Mouse (Mus musculus) hindbrain, embryonic 13.5 days (tissue): ENCODE data around the gene Itgb7. TPM values are rescaled to one million over a fixed set of nuclear protein-coding genes. Genes with fewer than 3 reads are reported as not detected.

Source experiments
- ATAC-seq: fragments of 200-750 bp; cut with Nextera tagmentation; 2 replicates; pipeline ENCODE4 v1.8.0; 2017; ENCODE audit warnings: moderate TSS enrichment; ENCODE audit not compliant: low FRiP score
- H3K27ac ChIP-seq: fragments of 300-500 bp; sonication (generic); 2 replicates; pipeline ENCODE4 v1.5.1; 2015; ENCODE audit warnings: inconsistent platforms, mild to moderate bottlenecking, moderate library complexity
- H3K27me3 ChIP-seq: fragments of 300-500 bp; sonication (generic); 2 replicates; pipeline ENCODE4 v1.6.1; 2015; ENCODE audit warnings: mild to moderate bottlenecking, inconsistent platforms
- H3K36me3 ChIP-seq: fragments of 300-500 bp; sonication (generic); 2 replicates; pipeline ENCODE4 v1.6.1; 2015; ENCODE audit warnings: mild to moderate bottlenecking, inconsistent platforms
- H3K4me1 ChIP-seq: fragments of 300-500 bp; sonication (generic); replicated peaks from 2 replicates; pipeline ENCODE4 v1.6.1; 2015; ENCODE audit warnings: inconsistent platforms
- H3K4me2 ChIP-seq: fragments of 300-500 bp; sonication (generic); 2 replicates; pipeline ENCODE4 v1.6.1; 2015; ENCODE audit warnings: inconsistent platforms, mild to moderate bottlenecking, moderate library complexity
- H3K4me3 ChIP-seq: fragments of 300-500 bp; sonication (generic); 2 replicates; pipeline ENCODE4 v1.5.1; 2015; ENCODE audit warnings: mild to moderate bottlenecking, inconsistent platforms
- H3K9ac ChIP-seq: fragments of 300-500 bp; sonication (generic); 2 replicates; pipeline ENCODE4 v1.6.1; 2015; ENCODE audit warnings: mild to moderate bottlenecking, inconsistent platforms
- H3K9me3 ChIP-seq: fragments of 300-500 bp; sonication (generic); 2 replicates; pipeline ENCODE4 v1.6.1; 2016; ENCODE audit warnings: inconsistent platforms
- WGBS: fragments of 180-500 bp; shearing (Covaris S2); methylation state at CpG from one replicate; pipeline ENCODE4 v1.1.7; 2015; 5-methylcytosine and 5-hydroxymethylcytosine counted together
- polyA plus RNA-seq: library from polyadenylated mRNA; unstranded; fragments of >200 nt; fragmentation: Nextera tagmentation; extraction: Ambion mirVana; gene quantifications from 2 replicates; pipeline ENCODE4 v1.2.1, GENCODE M21; 2015

The Itgb7 gene
- polyA plus RNA-seq, 1 experiment from 2014 or later: 0.45 TPM

GRCm38 (mm10) chr15:102258581-102259253 lies 27.0 kb upstream of the Itgb7 start:
- Histone ChIP-seq H3K27me3 (peaks cover 89% of the 10 kb centered on the region), H3K27ac (no peak overlapping the region)

GRCm38 (mm10) chr15:102258076-102258470 lies 26.3 kb upstream of the Itgb7 start:
- Histone ChIP-seq H3K27me3 (peaks cover 86% of the 10 kb centered on the region), H3K4me2 (peak overlapping the region; percentile 86), H3K27ac (no peak overlapping the region), H3K36me3 (no peaks in the 10 kb centered on the region), H3K4me3 (peak overlapping the region; percentile 51; the same call in 1 of the 2 replicates), H3K9me3 (no peaks in the 10 kb centered on the region), H3K4me1 (peaks cover 26% of the 10 kb centered on the region), H3K9ac (0 out of 2 replicates have a peak overlapping the region, but pooled peaks have one; percentile 74)
- ATAC-seq: no peak
- WGBS: 6% methylated on average over 12 of the region's 12 CpGs

More at GRCm38 (mm10) chr15:102258581-102259253, 27.0 kb upstream of the Itgb7 start:
- peaks cover 26% of the 10 kb centered on the region for H3K4me1 ChIP-seq
- WGBS: 13% methylated on average over 11 of the region's 11 CpGs
- H3K4me3 ChIP-seq: no peak overlapping the region
- H3K9me3 ChIP-seq: no peaks in the 10 kb centered on the region
- no peaks in the 10 kb centered on the region for H3K36me3 ChIP-seq
- ATAC-seq: no peak
- no peak overlapping the region for H3K9ac ChIP-seq
- no peak overlapping the region for H3K4me2 ChIP-seq

- peak within 1 kb of the TSS; percentile 74 for H3K9ac ChIP-seq
- H3K27ac ChIP-seq: peak within 1 kb of the TSS; percentile 26; the same call in 1 of the 2 replicates
- H3K27me3 ChIP-seq: peaks cover 85% of the 10 kb centered on the region
These were observed 25.7 kb upstream of the Itgb7 start, which contains the start of gene Rarg for GRCm38 (mm10) chr15:102257202-102258075. Gene Rarg, minus strand, starts transcription at chr15:102257517.

GRCm38 (mm10) chr15:102256431-102257201 lies 24.9 kb upstream of the Itgb7 start:
- peak overlapping the region; percentile 51 for H3K4me3 ChIP-seq
- H3K27ac ChIP-seq: peak overlapping the region; percentile 26; the same call in 1 of the 2 replicates
- WGBS: 8% methylated on average over 21 of the region's 22 CpGs
- no peaks in the 10 kb centered on the region for H3K9me3 ChIP-seq
- ATAC-seq: no peak
- H3K4me1 ChIP-seq: peaks cover 26% of the 10 kb centered on the region
- H3K9ac ChIP-seq: peak overlapping the region; percentile 74
- no peaks in the 10 kb centered on the region for H3K36me3 ChIP-seq
- H3K4me2 ChIP-seq: peak overlapping the region; percentile 86
- H3K27me3 ChIP-seq: peaks cover 85% of the 10 kb centered on the region

More at GRCm38 (mm10) chr15:102257202-102258075, 25.7 kb upstream of the Itgb7 start, which contains the start of gene Rarg:
- ATAC-seq: peak; percentile 45; the same call in 1 of the 2 replicates
- H3K9me3 ChIP-seq: no peaks in the 10 kb centered on the region
- under 1% methylated on average over 38 of the region's 46 CpGs for WGBS
- peaks cover 26% of the 10 kb centered on the region for H3K4me1 ChIP-seq
- H3K4me2 ChIP-seq: peak within 1 kb of the TSS; percentile 86
- H3K36me3 ChIP-seq: no peaks in the 10 kb centered on the region
- H3K4me3 ChIP-seq: peak within 1 kb of the TSS; percentile 51

- no peak overlapping the region for H3K27ac ChIP-seq
- peak overlapping the region; percentile 31; the same call in 1 of the 2 replicates for H3K4me2 ChIP-seq
- no peaks in the 10 kb centered on the region for H3K9me3 ChIP-seq
- 51% methylated on average over 14 of the region's 14 CpGs for WGBS
- ATAC-seq: no peak
- peak overlapping the region; percentile 5; the same call in 1 of the 2 replicates for H3K4me3 ChIP-seq
- no peak overlapping the region for H3K9ac ChIP-seq
- peaks cover 91% of the 10 kb centered on the region for H3K27me3 ChIP-seq
- H3K36me3 ChIP-seq: no peaks in the 10 kb centered on the region
- H3K4me1 ChIP-seq: peaks cover 26% of the 10 kb centered on the region
These were observed 24.0 kb upstream of the Itgb7 start for GRCm38 (mm10) chr15:102255547-102256255.

- Histone ChIP-seq H3K9ac (no peak overlapping the region), H3K4me3 (no peak overlapping the region), H3K4me1 (peaks cover 31% of the 10 kb centered on the region), H3K27me3 (peaks cover 84% of the 10 kb centered on the region), H3K9me3 (no peaks in the 10 kb centered on the region), H3K4me2 (no peak overlapping the region), H3K27ac (no peak overlapping the region), H3K36me3 (no peaks in the 10 kb centered on the region)
- no peak for ATAC-seq
- 57% methylated on average over 5 of the region's 5 CpGs for WGBS
These were observed 18.8 kb upstream of the Itgb7 start for GRCm38 (mm10) chr15:102250521-102250920.

- 57% methylated on average over 9 of the region's 9 CpGs for WGBS
- peaks cover 37% of the 10 kb centered on the region for H3K4me1 ChIP-seq
- H3K27me3 ChIP-seq: peaks cover 84% of the 10 kb centered on the region
- no peaks in the 10 kb centered on the region for H3K36me3 ChIP-seq
- H3K4me2 ChIP-seq: 0 out of 2 replicates have a peak overlapping the region, but pooled peaks have one; percentile 15
- H3K4me3 ChIP-seq: no peak overlapping the region
- no peak for ATAC-seq
- no peak overlapping the region for H3K9ac ChIP-seq
- no peaks in the 10 kb centered on the region for H3K9me3 ChIP-seq
- H3K27ac ChIP-seq: 0 out of 2 replicates have a peak overlapping the region, but pooled peaks have one; percentile 42
These were observed 18.2 kb upstream of the Itgb7 start for GRCm38 (mm10) chr15:102249967-102250366.

GRCm38 (mm10) chr15:102249251-102249691 lies 17.5 kb upstream of the Itgb7 start:
- no peak for ATAC-seq
- Histone ChIP-seq H3K4me1 (peaks cover 42% of the 10 kb centered on the region), H3K27ac (peak overlapping the region; percentile 26; the same call in 1 of the 2 replicates), H3K4me2 (peak overlapping the region; percentile 15; the same call in 1 of the 2 replicates), H3K4me3 (no peak overlapping the region; the same call in 1 of the 2 replicates), H3K36me3 (no peaks in the 10 kb centered on the region), H3K9me3 (no peaks in the 10 kb centered on the region), H3K9ac (no peak overlapping the region), H3K27me3 (peaks cover 86% of the 10 kb centered on the region)
- 2% methylated on average over 13 of the region's 13 CpGs for WGBS

- peaks cover 46% of the 10 kb centered on the region for H3K4me1 ChIP-seq
- H3K4me3 ChIP-seq: no peak overlapping the region
- 5% methylated on average over 3 of the region's 3 CpGs for WGBS
- H3K4me2 ChIP-seq: peak overlapping the region; percentile 15; the same call in 1 of the 2 replicates
- no peaks in the 10 kb centered on the region for H3K9me3 ChIP-seq
- no peak overlapping the region for H3K9ac ChIP-seq
- no peaks in the 10 kb centered on the region for H3K36me3 ChIP-seq
- H3K27me3 ChIP-seq: peaks cover 86% of the 10 kb centered on the region
- ATAC-seq: no peak
- peak overlapping the region; percentile 26; the same call in 1 of the 2 replicates for H3K27ac ChIP-seq
These were observed 17.1 kb upstream of the Itgb7 start for GRCm38 (mm10) chr15:102248812-102249191.

- Histone ChIP-seq H3K4me2 (peak overlapping the region; percentile 95), H3K4me3 (peak overlapping the region; percentile 53), H3K9ac (peak overlapping the region; percentile 75), H3K36me3 (no peaks in the 10 kb centered on the region), H3K27me3 (peaks cover 87% of the 10 kb centered on the region), H3K4me1 (peaks cover 51% of the 10 kb centered on the region), H3K9me3 (no peaks in the 10 kb centered on the region), H3K27ac (peak overlapping the region; percentile 77; the same call in 1 of the 2 replicates)
- no peak for ATAC-seq
- WGBS: 9% methylated on average over 8 of the region's 8 CpGs
These were observed 16.5 kb upstream of the Itgb7 start for GRCm38 (mm10) chr15:102248131-102248811.
